Mouse (Mus musculus) small intestine, adult 2 months (tissue): Measurements from ENCODE around the gene Twist1. TPM values are rescaled to one million over a fixed set of nuclear protein-coding genes. Genes with fewer than 3 reads are reported as not detected.

Experiments used
- H3K27ac ChIP-seq: fragments of 200-500 bp; 2 replicates; pipeline ENCODE4 v1.5.1; 2012; ENCODE audit warnings: low read depth, low read length, control low read depth, inconsistent platforms; ENCODE audit not compliant: insufficient read depth
- H3K27me3 ChIP-seq: fragments of 200-500 bp; 2 replicates; pipeline ENCODE4 v1.6.1; 2012; ENCODE audit warnings: mild to moderate bottlenecking, moderate library complexity, low read length, inconsistent platforms; ENCODE audit not compliant: control insufficient read depth, insufficient read depth
- H3K36me3 ChIP-seq: fragments of 200-500 bp; 2 replicates; pipeline ENCODE4 v1.6.1; 2012; ENCODE audit warnings: mild to moderate bottlenecking, low read length, control low read depth, inconsistent platforms; ENCODE audit not compliant: control insufficient read depth, insufficient read depth
- H3K4me1 ChIP-seq: fragments of 200-500 bp; 2 replicates; pipeline ENCODE4 v1.6.1; 2012; ENCODE audit warnings: low read length, inconsistent platforms, mixed read lengths; ENCODE audit not compliant: control insufficient read depth, insufficient read depth, insufficient read length
- H3K4me3 ChIP-seq: fragments of 200-500 bp; 2 replicates; pipeline ENCODE4 v1.5.1; 2012; ENCODE audit warnings: low read depth, mild to moderate bottlenecking, control low read depth, inconsistent platforms, low read length, moderate library complexity
- CTCF ChIP-seq: fragments of 200-500 bp; IDR thresholded peaks from 2 replicates; pipeline ENCODE4 v1.5.1; 2012; ENCODE audit warnings: low read depth, mild to moderate bottlenecking, control low read depth, inconsistent platforms, low read length, moderate library complexity, mixed read lengths; ENCODE audit not compliant: insufficient replicate concordance, insufficient read length; ENCODE audit errors: extremely low read depth
- POLR2A ChIP-seq: fragments of 200-500 bp; IDR thresholded peaks from 2 replicates; pipeline ENCODE4 v1.6.1; 2012; ENCODE audit warnings: low read depth, mild to moderate bottlenecking, control low read depth, inconsistent platforms, low read length, moderate library complexity
- WGBS: fragments of 180-500 bp; shearing (Covaris S2); methylation state at CpG from one replicate; pipeline ENCODE4 v1.1.7; 2018; 5-methylcytosine and 5-hydroxymethylcytosine counted together
- polyA plus RNA-seq: library from polyadenylated mRNA; depleted of rRNA; stranded (reverse); fragments of >200 nt; gene quantifications from 2 replicates; pipeline ENCODE4 v1.2.3, GENCODE M21; 2012; rRNA removed

The Twist1 gene
- polyA plus RNA-seq, 1 experiment, result 4.0 TPM

- Histone ChIP-seq H3K4me3 (no peak overlapping the region), H3K27ac (no peak overlapping the region), H3K27me3 (peaks cover 31% of the 10 kb centered on the region), H3K4me1 (no peaks in the 10 kb centered on the region), H3K36me3 (no peaks in the 10 kb centered on the region)
- 6% methylated on average over 37 of the region's 37 CpGs for WGBS
- TF ChIP-seq CTCF, result no peak
- no peak for TF ChIP-seq POLR2A
Observed at GRCm38 (mm10) chr12:33968041-33968897, 10.8 kb downstream of the Twist1 start.

GRCm38 (mm10) chr12:33968898-33969178 lies 11.4 kb downstream of the Twist1 start:
- no peak overlapping the region for H3K4me3 ChIP-seq
- H3K27me3 ChIP-seq, result peaks cover 30% of the 10 kb centered on the region
- TF ChIP-seq POLR2A (no peak), CTCF (no peak)
- no peak overlapping the region for H3K27ac ChIP-seq
- H3K36me3 ChIP-seq, result no peaks in the 10 kb centered on the region
- no peaks in the 10 kb centered on the region for H3K4me1 ChIP-seq
- 16% methylated on average over 4 of the region's 4 CpGs for WGBS

GRCm38 (mm10) chr12:33980159-33980558 lies 22.7 kb downstream of the Twist1 start:
- Histone ChIP-seq H3K4me3 (no peak overlapping the region), H3K27me3 (no peaks in the 10 kb centered on the region), H3K4me1 (no peaks in the 10 kb centered on the region), H3K36me3 (no peaks in the 10 kb centered on the region), H3K27ac (no peak overlapping the region)
- WGBS, result 76% methylated on average over 4 of the region's 4 CpGs
- TF ChIP-seq CTCF, result no peak
- no peak for TF ChIP-seq POLR2A

GRCm38 (mm10) chr12:33981433-33981832 lies 24.0 kb downstream of the Twist1 start:
- H3K36me3 ChIP-seq, result no peaks in the 10 kb centered on the region
- no peak overlapping the region for H3K4me3 ChIP-seq
- TF ChIP-seq POLR2A, result no peak
- H3K4me1 ChIP-seq, result no peaks in the 10 kb centered on the region
- H3K27me3 ChIP-seq, result no peaks in the 10 kb centered on the region
- H3K27ac ChIP-seq, result no peak overlapping the region
- WGBS, result 66% methylated on average over 7 of the region's 7 CpGs

- no peaks in the 10 kb centered on the region for H3K36me3 ChIP-seq
- WGBS, result 86% methylated on average over 3 of the region's 3 CpGs
Observed at GRCm38 (mm10) chr12:33993127-33993526, 35.7 kb downstream of the Twist1 start.

More at GRCm38 (mm10) chr12:33993127-33993526, 35.7 kb downstream of the Twist1 start:
- H3K27me3 ChIP-seq, result no peaks in the 10 kb centered on the region
- H3K4me1 ChIP-seq, result no peaks in the 10 kb centered on the region
- H3K27ac ChIP-seq, result no peak overlapping the region
- no peak for TF ChIP-seq CTCF
- no peak for TF ChIP-seq POLR2A
- H3K4me3 ChIP-seq, result no peak overlapping the region

Other genes with a start within 250 kb of the Twist1 start
- gene Ferd3l, start 29.2 kb upstream of the Twist1 start, polyA plus RNA-seq, result not detected in 2 replicates